Mouse (Mus musculus): ENCODE measurements around the gene 1700013G24Rik.

The 1700013G24Rik gene

DNA sequence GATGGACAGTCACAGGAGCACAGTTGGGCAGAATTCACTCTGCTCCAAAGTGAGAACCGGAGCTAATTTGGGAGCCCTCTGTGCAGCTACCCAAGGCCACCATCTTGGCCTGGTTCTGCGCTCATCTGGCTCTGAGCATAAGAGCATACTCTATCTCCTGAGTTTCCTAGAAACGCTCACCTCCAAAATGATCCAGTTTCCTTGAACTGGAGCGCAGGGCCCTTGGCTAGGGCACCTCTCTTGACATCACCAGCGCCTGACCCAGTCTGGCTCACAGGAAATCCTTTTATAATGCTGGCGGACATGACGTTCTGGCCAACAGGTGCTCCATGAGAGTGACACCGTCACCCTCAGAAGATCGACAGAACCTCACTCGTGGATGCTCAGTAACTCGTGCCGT lies 3.5 kb downstream of the 1700013G24Rik start:
- no peak for DNase-seq (ENCODE audit: low read depth, low spot score)

DNA sequence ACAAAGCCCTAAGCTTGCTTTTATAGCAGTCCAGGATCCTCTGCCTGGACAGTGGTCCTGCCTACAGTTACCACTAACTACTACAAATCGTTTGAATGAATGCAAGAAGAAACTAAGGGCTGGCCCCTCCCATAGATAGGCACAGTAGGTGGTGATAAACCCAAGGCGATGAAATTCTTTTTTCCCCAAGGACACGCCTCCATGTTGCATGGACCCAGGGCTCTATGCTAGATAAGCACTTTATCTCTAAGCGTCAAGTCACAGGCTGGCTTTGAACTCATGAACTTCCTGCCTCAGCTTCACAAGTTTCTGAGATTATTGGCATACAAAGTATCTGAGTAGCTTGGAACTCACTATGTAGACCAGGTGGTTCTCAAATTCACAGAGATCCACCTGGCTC lies 4.2 kb downstream of the 1700013G24Rik start:
- DNase-seq (ENCODE audit: low read depth, low spot score), result no peak

DNA sequence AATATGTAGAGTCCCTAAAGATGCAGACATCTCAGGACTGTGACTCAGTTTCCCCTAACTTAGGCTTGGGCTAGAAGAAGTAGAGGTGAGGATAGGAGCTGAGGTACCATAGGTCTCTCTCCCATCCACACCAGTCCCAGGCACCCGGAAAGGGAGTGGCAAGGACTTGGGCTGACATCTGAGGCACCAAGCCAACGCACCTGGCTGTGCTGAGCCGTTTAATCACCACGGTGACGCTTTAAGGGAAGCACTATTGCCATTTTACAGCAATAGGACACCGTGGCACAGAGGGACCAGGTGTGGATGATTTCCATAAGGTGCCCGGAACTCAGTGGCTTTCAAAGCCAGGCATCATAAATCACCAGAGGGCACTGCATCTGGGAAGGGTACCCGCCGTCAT lies 5.2 kb downstream of the 1700013G24Rik start:
- DNase-seq (ENCODE audit: low read depth, low spot score), result no peak

DNA sequence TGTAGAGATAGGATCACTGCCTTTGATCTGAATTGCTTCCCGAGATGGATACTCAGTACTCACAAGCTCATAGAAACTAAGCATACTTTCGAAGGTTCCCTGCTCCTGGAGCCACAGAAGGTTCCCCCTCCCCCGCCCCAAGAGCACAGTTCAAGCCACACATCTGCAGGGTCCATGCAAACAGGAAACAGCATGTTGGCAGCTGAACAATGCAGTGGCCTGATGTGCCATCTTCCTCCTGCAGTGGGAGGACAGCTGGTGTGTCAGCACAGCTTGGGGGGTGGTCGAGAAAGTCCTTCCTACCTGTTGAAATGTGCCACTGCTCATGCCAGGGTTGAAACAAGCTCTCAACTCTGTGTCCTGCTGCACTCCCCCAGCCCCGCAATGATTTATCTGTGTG lies 5.8 kb downstream of the 1700013G24Rik start:
- DNase-seq (ENCODE audit: low read depth, low spot score), result no peak

DNA sequence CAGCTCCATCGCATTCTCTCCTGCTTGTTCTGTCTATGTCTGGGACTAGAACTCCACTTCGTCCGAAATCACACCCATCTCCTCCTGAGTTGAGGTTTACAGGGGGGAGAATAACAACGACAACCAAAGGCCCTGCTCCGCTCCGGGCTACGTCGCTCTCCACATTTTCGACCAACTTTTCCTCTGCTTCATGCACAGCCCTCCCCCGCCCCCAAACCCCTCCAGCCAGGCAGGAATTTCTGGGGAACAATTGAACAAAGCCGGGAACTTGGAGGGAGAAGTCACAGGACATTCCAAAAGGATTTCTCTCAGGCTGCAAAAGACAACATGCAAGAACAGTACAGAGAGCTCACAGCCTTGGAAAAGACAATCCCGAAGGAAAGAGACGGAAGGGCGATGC lies 7.6 kb downstream of the 1700013G24Rik start:
- peak; percentile 95 for DNase-seq (ENCODE audit: low read depth, low spot score)

DNA sequence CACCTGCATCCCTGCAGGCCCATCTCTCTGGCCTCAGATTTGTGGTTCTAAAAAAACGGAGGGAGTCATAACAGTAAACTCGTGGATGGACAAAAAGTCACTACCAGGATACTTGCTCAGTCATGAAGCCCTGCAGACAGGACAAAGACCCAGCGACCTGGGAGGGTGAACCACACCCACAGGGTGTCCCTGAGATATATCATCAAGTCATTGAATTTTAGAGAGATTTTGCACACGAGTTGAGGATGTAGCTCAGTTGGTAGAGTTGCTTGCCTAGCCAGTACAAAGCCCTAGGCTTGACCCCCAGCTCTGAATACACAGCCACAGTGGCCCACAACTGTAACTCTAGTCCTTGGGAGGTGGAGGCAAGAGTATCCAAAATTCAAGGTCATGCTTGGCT lies 8.1 kb downstream of the 1700013G24Rik start:
- peak; percentile 55 for DNase-seq (ENCODE audit: low read depth, low spot score)

DNA sequence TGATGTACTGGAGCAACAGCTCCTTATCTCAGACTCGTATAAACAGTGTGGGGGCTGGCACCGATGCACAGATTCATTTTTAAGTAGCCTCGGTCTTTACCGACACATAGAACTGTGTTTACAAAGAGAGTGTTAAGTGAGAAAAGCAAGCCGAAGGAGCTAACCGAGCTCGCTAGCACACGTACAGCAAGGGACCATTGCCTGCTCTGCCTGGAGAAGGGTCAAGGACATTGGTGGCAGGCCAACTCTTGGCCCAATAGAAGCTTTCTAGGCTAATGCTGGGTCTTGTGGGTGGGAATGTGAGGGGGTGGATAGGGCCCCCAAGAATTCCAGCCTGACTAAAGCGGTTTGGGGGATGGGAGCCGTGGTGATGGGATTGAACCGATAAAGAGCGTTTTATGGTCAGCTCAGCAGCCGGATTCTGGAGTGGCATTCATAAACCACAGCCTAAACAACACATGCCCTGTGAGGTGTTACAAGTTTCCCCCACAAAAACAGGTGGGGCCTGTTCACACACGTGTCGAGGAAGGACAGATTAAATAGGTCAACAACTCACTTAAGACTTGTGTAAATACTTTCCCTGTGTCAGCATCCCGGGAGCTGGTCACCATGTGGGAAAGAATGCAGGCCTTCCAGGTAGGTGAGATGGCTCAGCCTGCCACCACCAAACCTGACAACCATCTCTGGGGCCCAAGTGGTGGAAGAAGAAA lies 9.1 kb downstream of the 1700013G24Rik start:
- no peak for DNase-seq (ENCODE audit: low read depth, low spot score)

DNA sequence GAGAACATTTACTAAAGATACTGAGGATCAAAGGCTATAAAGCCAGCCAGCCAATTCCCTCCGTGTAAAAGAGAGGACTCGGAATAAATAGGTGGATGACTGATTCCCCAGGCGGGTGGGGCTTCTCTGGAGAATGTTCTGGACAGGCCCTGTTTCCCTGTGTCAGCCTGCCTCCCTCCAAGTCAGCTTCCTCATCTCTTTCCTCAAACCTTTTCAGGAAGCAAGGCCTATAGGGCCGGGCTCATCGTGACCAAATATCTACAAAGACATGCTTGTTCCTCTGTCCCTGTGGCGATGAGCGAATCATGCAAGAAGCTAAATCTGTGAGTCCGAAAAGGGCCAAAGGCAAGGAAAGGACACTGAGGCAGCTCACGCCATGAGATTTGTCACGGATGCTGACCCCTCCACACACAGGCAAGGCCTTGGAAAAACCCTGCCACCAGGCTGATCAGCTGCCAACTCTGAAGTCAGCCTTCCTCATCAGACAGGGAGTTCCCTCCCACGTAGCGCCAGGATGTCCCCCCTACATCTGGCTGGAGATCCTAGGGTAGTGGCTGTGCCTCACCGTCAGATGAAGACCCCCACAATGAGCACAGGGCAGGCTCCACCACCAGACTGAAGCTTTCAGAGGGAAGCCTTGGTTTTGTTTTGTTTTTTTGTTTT lies 12.2 kb downstream of the 1700013G24Rik start:
- DNase-seq (ENCODE audit: low read depth, low spot score), result no peak

DNA sequence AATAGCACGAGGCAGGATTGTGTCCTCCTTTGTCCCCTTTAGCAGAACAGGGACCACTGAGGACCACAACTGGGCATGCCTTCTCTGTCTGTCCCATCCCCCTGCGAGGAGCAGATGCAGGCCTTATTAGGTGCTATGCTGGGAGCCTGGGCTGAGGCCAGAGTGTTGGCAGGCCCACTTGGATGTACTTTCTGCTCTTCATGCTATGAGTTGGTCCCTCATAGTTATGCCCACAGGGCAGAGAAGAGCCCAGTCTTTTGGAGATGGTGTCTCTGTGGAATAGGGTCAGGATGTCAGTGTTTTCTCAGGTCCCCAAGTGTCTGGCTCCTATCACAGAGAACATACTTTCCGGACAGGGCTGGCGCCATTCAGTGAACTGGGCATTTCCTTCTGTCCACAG lies 13.9 kb downstream of the 1700013G24Rik start:
- no peak for DNase-seq (ENCODE audit: low read depth, low spot score)

DNA sequence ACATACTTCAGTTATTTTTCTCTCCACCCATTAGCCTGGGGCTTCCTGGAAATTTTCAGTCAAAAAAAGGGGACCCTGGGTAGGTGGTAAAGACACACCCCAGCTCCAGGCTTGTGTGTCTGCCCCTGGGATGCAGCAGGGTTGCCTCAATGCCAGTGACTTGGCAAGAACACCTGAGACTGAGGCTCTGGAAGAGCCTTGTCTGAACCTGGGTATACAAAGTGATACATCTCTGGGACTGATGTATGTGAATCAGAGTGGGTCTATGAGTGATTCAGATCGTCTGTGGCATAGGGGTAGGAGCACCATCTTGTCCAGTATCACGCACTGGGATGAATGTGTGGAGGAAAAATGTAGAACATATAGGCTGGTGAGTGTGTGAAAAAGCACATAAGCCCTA lies 14.4 kb downstream of the 1700013G24Rik start:
- no peak for DNase-seq (ENCODE audit: low read depth, low spot score)

DNA sequence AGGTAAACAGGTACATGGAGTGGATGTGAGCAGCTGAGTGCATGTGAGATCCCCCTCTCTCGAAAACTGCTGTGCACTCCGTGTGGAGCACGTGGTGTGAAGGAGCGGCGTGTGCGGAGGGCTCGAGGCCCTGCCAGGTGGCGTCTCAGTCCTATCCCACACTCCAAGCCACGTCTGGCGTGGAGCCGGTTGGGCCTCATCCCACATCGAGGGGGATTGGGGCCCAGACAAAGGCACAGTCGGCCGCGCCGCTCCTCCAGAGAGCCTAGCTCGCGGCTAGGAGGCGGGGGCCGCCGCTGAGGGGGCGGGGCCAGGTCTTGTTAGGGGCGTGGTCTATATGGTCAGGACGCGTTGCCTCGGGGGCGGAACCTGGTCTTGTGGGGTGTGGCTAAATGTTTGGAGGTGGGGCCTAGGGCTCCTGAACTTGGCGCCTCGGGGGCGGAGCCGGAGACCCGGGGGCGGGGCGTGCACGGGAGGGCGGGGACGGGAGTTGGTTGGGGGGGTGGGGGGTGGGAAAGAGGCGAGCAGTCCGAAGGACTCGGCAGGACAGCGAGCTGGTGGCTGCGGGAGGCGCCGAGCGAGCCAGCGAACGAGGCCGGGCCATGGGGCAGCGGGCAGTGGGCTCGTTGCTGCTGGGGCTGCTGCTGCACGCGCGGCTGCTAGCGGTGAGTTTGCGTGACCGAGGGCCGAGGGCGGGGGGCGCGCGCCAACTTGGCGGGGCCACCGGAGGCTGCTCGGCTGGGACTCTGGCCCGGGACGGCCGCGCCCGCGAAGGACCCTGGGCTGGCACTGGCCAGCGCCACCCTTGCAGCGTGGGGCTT lies 15.4 kb downstream of the 1700013G24Rik start, which contains the start of gene Hspg2:
TSS of gene Hspg2 (plus strand) at position 510 of the 821 bp plus-strand sequence.
- DNase-seq (ENCODE audit: low read depth, low spot score), result peak; percentile 95

DNA sequence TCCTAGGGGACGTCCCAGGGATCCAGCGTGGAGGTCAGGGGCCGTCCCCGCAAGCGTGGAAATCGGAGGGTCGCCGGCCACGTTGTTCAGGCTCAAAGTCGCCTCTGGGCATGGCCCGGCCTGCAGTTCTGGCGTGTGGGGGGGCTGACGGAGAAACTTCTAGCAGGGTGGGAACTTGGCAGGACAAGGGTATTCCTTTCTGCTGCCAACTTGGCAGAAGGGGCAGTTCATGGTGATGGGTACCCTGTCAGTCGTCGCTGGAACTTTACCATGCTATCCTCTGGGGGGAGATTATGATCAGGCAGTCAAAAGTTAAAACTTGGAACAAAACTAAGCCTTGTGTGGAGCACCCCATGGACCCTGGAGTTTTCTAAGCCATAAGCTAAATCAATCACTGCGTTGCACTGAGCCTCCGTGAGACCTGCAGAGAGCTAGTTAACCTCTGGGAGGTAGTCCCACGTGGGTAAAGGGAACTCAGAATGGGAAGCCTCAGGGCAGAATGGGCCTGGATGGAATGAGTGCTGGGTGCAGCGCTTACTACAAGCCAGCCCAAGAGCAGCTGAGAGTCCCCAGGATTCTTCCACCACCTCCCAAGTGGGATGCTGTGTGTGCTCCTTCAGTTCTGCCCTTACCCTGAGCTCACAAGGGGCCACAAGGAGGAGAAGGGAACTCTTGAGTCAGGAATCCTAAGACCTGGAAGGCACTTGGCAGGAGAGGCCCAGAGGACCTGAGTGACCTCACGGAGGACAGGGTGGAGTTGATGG lies 16.2 kb downstream of the 1700013G24Rik start:
- peak; percentile 82 for DNase-seq (ENCODE audit: low read depth, low spot score)

DNA sequence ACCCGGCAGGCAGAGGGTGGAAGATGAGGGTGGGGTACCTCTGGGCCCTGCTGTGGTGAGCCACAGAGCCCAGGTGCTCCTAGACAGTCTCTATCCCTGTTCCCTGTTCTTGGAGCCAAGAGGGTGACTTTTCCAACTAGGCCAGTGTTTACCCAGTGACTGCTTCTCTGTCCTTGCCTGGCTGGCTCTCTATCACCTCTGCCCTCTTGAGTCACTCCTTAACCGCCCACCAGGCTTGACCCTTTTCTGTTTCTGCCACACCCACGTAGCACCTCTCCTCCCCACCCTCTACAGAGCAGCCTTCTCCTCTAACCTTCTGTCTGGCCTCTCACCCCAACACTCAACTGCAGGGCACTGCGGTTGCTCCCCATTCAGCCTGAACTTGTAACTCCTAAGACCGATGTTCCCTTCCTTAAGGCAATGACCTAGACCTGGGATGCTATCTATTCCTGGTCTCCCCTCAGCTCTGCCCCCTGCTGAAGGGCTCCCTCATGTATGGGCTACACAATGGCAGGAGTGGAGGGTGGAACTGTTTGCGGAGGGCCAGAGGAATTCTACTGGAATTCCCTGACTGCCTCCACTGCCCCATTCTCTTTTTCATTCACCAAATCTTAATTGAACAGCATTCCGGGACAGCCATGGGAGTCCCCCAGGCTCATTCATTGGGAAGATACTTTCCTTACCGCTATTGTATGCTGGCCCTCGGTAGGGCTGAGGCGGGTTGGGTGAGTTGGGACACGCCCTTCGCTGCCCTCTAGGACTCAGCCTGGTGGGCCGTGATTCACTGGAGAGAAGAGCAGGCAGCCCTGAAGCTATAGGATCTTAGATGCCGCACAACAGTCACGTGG lies 17.0 kb downstream of the 1700013G24Rik start:
- peak; percentile 98 for DNase-seq (ENCODE audit: low read depth, low spot score)

DNA sequence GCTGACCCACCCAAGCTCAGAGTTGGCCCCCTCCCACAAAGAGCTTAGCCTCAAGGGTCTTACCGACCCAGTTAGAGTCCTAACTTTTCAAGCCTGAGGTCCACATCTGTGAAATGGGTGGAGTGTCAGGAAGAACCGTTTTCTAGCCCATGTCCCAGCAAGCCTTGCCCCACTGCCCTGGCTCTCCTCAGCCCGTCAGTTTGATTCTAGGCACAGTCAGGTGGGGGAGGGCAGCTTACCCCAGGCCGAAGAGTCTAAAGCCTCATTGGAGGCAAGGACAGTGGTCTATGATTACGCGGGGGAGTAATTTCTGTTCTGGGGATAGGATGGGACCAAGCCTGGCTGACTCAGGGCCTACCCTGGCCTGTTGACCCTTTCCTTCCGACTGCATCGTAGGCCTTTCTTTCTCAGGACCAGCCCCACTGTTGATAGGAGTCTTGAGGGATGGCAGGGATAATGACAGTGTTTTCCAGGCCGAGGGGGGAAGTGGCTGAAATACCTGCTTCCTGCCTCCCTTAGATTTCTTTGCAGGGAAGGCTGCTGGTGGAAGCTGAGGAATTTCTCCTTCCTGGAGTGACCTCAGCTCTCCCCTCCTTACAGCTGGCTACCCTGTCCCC lies 17.7 kb downstream of the 1700013G24Rik start:
- DNase-seq (ENCODE audit: low read depth, low spot score), result peak; percentile 54

DNA sequence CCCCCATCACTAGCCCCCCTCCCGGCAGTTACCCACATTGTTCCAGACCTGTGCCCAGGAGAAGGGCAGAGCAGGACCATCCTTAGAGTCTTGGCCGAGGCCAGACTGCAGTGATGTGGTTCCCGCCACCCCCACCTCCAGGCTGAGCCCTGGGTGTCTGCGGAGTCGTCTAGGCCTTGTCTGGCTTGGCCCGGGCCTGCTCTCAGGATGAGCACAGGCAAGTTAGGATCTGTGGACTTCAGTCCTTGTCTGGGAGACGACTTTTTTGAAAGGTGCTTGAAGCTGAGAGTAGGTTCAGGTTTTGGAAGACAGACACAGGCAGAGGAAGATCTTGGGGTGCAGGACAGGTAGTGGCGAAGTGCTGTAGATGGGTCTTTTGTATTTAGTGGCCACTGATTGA lies 18.2 kb downstream of the 1700013G24Rik start:
- DNase-seq (ENCODE audit: low read depth, low spot score), result no peak

DNA sequence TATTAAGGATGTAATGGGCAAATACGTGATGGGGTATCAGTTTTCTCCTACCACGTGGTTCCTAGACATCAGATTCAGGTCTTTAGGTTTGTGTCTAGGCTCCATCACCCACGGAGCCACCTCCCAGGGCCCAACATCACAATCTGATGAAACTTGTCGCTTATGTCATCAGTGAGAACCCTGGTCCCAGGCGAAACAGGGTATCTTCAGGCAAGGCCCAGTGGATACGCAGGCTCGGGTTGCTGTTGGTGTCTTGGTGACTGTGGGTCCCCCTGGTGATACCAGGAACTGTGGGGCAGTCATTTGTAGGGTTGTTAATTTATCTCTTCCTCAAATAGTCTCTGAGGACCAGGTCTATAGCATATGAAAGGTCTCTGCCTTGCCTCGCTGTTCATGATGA lies 20.2 kb downstream of the 1700013G24Rik start:
- no peak for DNase-seq (ENCODE audit: low read depth, low spot score)

DNA sequence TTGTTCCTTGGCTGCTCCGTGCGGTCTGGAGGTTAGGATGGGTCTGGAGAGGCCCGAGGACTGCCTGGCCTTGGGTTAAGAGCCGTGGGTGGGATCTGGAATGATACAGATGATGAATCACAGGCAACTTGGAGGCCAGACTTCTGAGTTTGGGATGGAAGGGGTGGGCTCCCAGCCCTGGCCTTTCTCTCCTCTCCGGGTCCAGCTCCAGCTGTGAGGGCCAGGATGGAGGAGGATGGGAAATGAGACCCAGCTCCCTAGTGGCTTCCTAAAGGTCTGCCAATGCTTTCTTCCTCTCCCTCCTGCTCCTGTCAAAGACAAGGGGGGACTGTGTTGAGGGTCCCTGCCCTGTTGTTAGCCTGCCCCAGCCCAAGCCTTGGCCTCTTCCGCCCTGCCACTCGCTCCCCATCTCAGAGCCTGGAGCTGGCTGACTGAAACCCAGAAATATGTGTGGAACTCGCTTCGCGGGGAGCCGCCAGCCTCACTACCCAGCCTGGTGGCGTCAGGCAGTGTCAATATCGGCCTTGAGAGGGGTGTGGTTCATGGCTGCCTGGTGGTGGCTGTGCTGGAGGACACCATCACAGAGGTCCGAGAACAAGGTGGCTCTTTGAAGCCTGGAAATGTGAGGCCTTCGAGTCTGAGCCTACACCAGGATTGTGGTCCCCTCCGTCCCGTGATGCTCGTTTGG lies 20.8 kb downstream of the 1700013G24Rik start:
- DNase-seq (ENCODE audit: low read depth, low spot score), result no peak

DNA sequence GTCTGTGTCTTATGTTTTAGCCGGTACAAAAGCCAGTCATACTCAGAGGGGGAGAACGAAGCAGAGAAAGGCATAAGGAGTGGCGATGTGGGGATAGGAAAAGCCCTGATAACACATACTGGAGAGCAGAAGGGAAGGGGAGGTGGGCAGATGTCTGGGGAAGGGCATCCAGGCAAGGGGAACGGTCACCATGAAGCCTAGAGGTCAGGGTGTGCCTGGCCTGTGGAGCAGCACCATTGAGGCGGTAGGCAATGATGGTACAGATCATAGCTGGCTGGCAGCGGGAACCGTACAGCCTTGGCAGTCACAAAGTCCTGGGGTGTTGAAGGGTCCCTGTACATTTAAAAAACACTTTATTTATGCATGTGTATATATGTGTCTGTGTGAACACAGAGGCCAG lies 21.6 kb downstream of the 1700013G24Rik start:
- no peak for DNase-seq (ENCODE audit: low read depth, low spot score)

DNA sequence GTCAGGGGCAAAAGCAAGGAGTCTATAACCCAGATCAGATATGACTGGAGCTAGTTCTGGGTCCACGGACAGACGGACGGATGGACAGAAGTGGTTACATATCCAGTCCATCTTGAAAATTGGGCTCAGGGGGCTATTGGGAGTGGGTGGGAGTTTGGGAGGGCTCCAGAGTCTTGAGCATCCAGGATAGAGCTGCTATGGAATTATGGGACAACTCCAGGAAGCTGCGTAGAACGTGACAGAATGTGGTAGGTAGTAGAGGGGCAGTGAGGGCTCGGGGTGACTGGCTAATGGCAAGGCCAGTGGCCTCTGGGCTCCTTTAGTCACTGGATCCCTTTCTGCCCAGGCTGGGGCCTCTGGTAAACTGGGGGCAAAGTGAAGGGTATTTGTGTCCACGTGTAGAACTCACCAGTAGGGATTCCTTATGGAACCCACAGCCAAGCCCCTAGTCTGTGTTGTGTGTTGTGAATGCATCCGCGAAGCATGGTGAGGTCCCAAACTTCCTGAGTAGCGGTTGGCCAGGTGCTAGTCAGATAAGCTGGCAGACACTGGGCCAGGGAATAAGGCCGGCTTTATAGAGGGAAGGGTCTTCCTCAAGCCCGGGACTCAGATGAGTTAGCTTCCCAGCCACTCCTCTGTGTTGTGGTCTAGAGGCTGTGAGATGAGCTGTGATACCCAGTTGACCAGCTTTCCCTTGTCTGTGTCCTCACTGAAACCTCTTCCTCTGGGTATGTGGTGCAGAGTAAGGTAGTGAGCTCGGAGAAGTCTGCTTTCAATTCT lies 22.4 kb downstream of the 1700013G24Rik start:
- DNase-seq (ENCODE audit: low read depth, low spot score), result no peak
